Mouse (Mus musculus): ENCODE measurements around the gene Slc51b. TPM values are rescaled to one million over a fixed set of nuclear protein-coding genes. Genes with fewer than 3 reads are reported as not detected.

The Slc51b gene
- polyA plus RNA-seq, 1 experiment from 2014 or later = not detected

GRCm38 (mm10) chr9:65384276-65384675 lies 38.5 kb downstream of the Slc51b start:
- H3K27ac ChIP-seq = no peak overlapping the region
- no peaks in the 10 kb centered on the region for H3K36me3 ChIP-seq
- H3K4me3 ChIP-seq = no peak overlapping the region
- WGBS = 45% methylated on average over 3 of the region's 3 CpGs
- H3K9ac ChIP-seq = no peak overlapping the region
- H3K9me3 ChIP-seq = no peaks in the 10 kb centered on the region
- no peak overlapping the region for H3K4me2 ChIP-seq (replicated peaks)
- H3K27me3 ChIP-seq (replicated peaks) = peaks cover 4% of the 10 kb centered on the region
- peaks cover 4% of the 10 kb centered on the region; the same call in 1 of the 2 replicates for H3K4me1 ChIP-seq
- ATAC-seq (ENCODE audit: low FRiP score, low read depth) = no peak

- Histone ChIP-seq H3K4me1 (peaks cover 4% of the 10 kb centered on the region; the same call in 1 of the 2 replicates), H3K27ac (no peak overlapping the region), H3K4me2 (replicated peaks) (no peak overlapping the region), H3K36me3 (0 out of 2 replicates have a peak, but pooled peaks cover 6% of the 10 kb centered on the region), H3K27me3 (replicated peaks) (no peaks in the 10 kb centered on the region), H3K9me3 (no peaks in the 10 kb centered on the region), H3K9ac (no peak overlapping the region), H3K4me3 (no peak overlapping the region)
- WGBS = 73% methylated on average over 3 of the region's 3 CpGs
- ATAC-seq (ENCODE audit: low FRiP score, low read depth) = no peak
Measured at GRCm38 (mm10) chr9:65382751-65383097, 40.0 kb downstream of the Slc51b start.

- 78% methylated on average over 6 of the region's 6 CpGs for WGBS
- no peaks in the 10 kb centered on the region for H3K27me3 ChIP-seq (replicated peaks)
Measured at GRCm38 (mm10) chr9:65382031-65382750, 40.6 kb downstream of the Slc51b start.

GRCm38 (mm10) chr9:65381017-65381590 lies 41.7 kb downstream of the Slc51b start:
- no peaks in the 10 kb centered on the region for H3K27me3 ChIP-seq (replicated peaks)
- H3K9ac ChIP-seq = no peak overlapping the region
- ATAC-seq (ENCODE audit: low FRiP score, low read depth) = no peak
- no peak overlapping the region for H3K4me2 ChIP-seq (replicated peaks)
- H3K4me1 ChIP-seq = 0 out of 2 replicates have a peak, but pooled peaks cover under 1% of the 10 kb centered on the region
- H3K36me3 ChIP-seq = peaks cover 8% of the 10 kb centered on the region; the same call in 1 of the 2 replicates
- H3K4me3 ChIP-seq = no peak overlapping the region
- no peaks in the 10 kb centered on the region for H3K9me3 ChIP-seq
- no peak overlapping the region for H3K27ac ChIP-seq
- 78% methylated on average over 4 of the region's 4 CpGs for WGBS

More at GRCm38 (mm10) chr9:65382031-65382750, 40.6 kb downstream of the Slc51b start:
- peaks cover 4% of the 10 kb centered on the region; the same call in 1 of the 2 replicates for H3K4me1 ChIP-seq
- H3K27ac ChIP-seq = no peak overlapping the region
- H3K9me3 ChIP-seq = no peaks in the 10 kb centered on the region
- no peak overlapping the region for H3K4me3 ChIP-seq
- no peak overlapping the region for H3K9ac ChIP-seq
- 0 out of 2 replicates have a peak, but pooled peaks cover 8% of the 10 kb centered on the region for H3K36me3 ChIP-seq
- no peak for ATAC-seq (ENCODE audit: low FRiP score, low read depth)
- no peak overlapping the region for H3K4me2 ChIP-seq (replicated peaks)

- no peak overlapping the region; the same call in 1 of the 2 replicates for H3K9ac ChIP-seq
- H3K4me2 ChIP-seq (replicated peaks) = no peak overlapping the region
- H3K27me3 ChIP-seq (replicated peaks) = no peaks in the 10 kb centered on the region
- no peak overlapping the region for H3K27ac ChIP-seq
- 85% methylated on average over 9 of the region's 9 CpGs for WGBS
- no peak overlapping the region for H3K4me3 ChIP-seq
- H3K9me3 ChIP-seq = no peaks in the 10 kb centered on the region
- no peaks in the 10 kb centered on the region for H3K4me1 ChIP-seq
- no peak for ATAC-seq (ENCODE audit: low FRiP score, low read depth)
- peaks cover 27% of the 10 kb centered on the region for H3K36me3 ChIP-seq
Measured at GRCm38 (mm10) chr9:65375163-65375934, 47.4 kb downstream of the Slc51b start.

GRCm38 (mm10) chr9:65374468-65375162 lies 48.1 kb downstream of the Slc51b start:
- H3K36me3 ChIP-seq = peaks cover 27% of the 10 kb centered on the region
- no peak overlapping the region for H3K27ac ChIP-seq
- WGBS = 84% methylated on average over 5 of the region's 5 CpGs
- H3K4me1 ChIP-seq = no peaks in the 10 kb centered on the region
- H3K27me3 ChIP-seq (replicated peaks) = no peaks in the 10 kb centered on the region
- H3K4me2 ChIP-seq (replicated peaks) = no peak overlapping the region
- no peak overlapping the region for H3K9ac ChIP-seq
- H3K9me3 ChIP-seq = no peaks in the 10 kb centered on the region
- ATAC-seq (ENCODE audit: low FRiP score, low read depth) = no peak
- no peak overlapping the region for H3K4me3 ChIP-seq

GRCm38 (mm10) chr9:65372449-65372848 lies 50.3 kb downstream of the Slc51b start:
- Histone ChIP-seq H3K27me3 (replicated peaks) (no peaks in the 10 kb centered on the region), H3K27ac (no peak overlapping the region), H3K9me3 (no peaks in the 10 kb centered on the region), H3K36me3 (peaks cover 19% of the 10 kb centered on the region), H3K4me3 (no peak overlapping the region), H3K4me1 (no peaks in the 10 kb centered on the region), H3K4me2 (replicated peaks) (no peak overlapping the region), H3K9ac (no peak overlapping the region)
- WGBS = 77% methylated on average over 4 of the region's 4 CpGs
- ATAC-seq (ENCODE audit: low FRiP score, low read depth) = no peak

- H3K27ac ChIP-seq = no peak overlapping the region
- peaks cover 19% of the 10 kb centered on the region for H3K36me3 ChIP-seq
- no peak overlapping the region for H3K9ac ChIP-seq
- 79% methylated on average over 24 of the region's 24 CpGs for WGBS
- no peak overlapping the region for H3K4me2 ChIP-seq (replicated peaks)
- no peaks in the 10 kb centered on the region for H3K9me3 ChIP-seq
- ATAC-seq (ENCODE audit: low FRiP score, low read depth) = no peak
- no peaks in the 10 kb centered on the region for H3K4me1 ChIP-seq
- no peaks in the 10 kb centered on the region for H3K27me3 ChIP-seq (replicated peaks)
- no peak overlapping the region for H3K4me3 ChIP-seq
Measured at GRCm38 (mm10) chr9:65371756-65372155, 51.0 kb downstream of the Slc51b start.

- H3K4me2 ChIP-seq (replicated peaks) = no peak overlapping the region
- H3K27ac ChIP-seq = no peak overlapping the region
- H3K27me3 ChIP-seq (replicated peaks) = no peaks in the 10 kb centered on the region
- WGBS = 92% methylated on average over 7 of the region's 7 CpGs
- no peak overlapping the region for H3K4me3 ChIP-seq
- H3K4me1 ChIP-seq = peaks cover 9% of the 10 kb centered on the region; the same call in 1 of the 2 replicates
- no peak for ATAC-seq (ENCODE audit: low FRiP score, low read depth)
- H3K9ac ChIP-seq = no peak overlapping the region
- H3K9me3 ChIP-seq = no peaks in the 10 kb centered on the region
- peaks cover 18% of the 10 kb centered on the region for H3K36me3 ChIP-seq
Measured at GRCm38 (mm10) chr9:65365721-65366120, 57.0 kb downstream of the Slc51b start.

GRCm38 (mm10) chr9:65363684-65364083 lies 59.1 kb downstream of the Slc51b start:
- H3K27me3 ChIP-seq (replicated peaks) = no peaks in the 10 kb centered on the region
- no peaks in the 10 kb centered on the region for H3K9me3 ChIP-seq
- H3K36me3 ChIP-seq = peaks cover 34% of the 10 kb centered on the region
- H3K4me1 ChIP-seq = peaks cover 9% of the 10 kb centered on the region; the same call in 1 of the 2 replicates
- WGBS = 60% methylated on average over 9 of the region's 9 CpGs
- no peak for ATAC-seq (ENCODE audit: low FRiP score, low read depth)
- H3K4me2 ChIP-seq (replicated peaks) = no peak overlapping the region
- H3K9ac ChIP-seq = no peak overlapping the region
- no peak overlapping the region for H3K4me3 ChIP-seq
- H3K27ac ChIP-seq = no peak overlapping the region
